In the genomic region with DNA sequence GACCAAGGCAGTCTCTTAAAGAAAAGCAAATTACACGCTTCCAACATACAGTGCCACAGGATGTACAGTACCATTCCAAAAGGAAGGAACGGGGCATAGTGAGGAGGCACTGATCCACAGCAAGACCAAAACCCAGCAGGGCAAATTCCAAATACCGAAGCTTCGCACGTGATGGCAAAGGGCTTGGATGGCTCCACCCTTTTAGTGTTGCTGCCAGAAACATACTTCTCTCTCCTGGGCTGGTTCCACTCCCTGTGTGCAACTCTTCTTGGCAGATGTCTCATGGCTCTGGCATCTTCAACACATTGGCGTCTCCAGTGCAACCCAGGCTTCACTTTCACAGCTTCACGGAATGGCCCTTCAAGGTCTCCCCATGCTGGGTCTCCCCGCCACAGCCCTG, we compare ENCODE assay signal across 28 mouse cellular contexts. TPM values are rescaled to one million over a fixed set of nuclear protein-coding genes. Genes with fewer than 3 reads are reported as not detected.
DNase-seq lines count a peak whose midpoint lies in the region; ATAC-seq lines count a peak whose summit lies in the region.
"Had no signal": no experiment of that assay in that cellular context is flagged by ENCODE, and none has a peak within 500 bp of the region (broad histone marks: within the 10 kb centered on the region; RNA-seq: fewer than 3 reads in every experiment).

No protein-coding gene starts in this region.

- DNase-seq in heart, adult 11 months = peak; percentile 85
- DNase-seq in heart, adult 18-20 months = no peak
- DNase-seq in kidney, adult 11 months = peak; percentile 85
- DNase-seq in NIH3T3 (ENCODE audit: low read depth) = peak; percentile 37
- DNase-seq in kidney, adult 9 months = peak; percentile 92
- no peak for DNase-seq in left cerebral cortex, postnatal 14 days (ENCODE audit: low spot score in 2 of 2)
- DNase-seq in frontal cortex, postnatal 36 days (ENCODE audit: low spot score in 2 of 2) = no peak
- DNase-seq: adrenal gland, adult 2 months; cerebellum, adult 11-12 months; cerebellum, adult 9-11 months; embryo, embryonic 11 days; liver, postnatal 0 days; lung, postnatal 36 days; right cerebral cortex, adult 18-20 months; spleen, adult 18-20 months; thymus, adult 18-20 months; thymus, postnatal 25 days had no signal

- peaks cover 49% of the 10 kb centered on the region for H3K36me3 ChIP-seq in kidney, embryonic 14.5 days (ENCODE audit: control insufficient read depth, insufficient read depth, low read length)

- WGBS in kidney, embryonic 14.5 days = 98% methylated on average over 8 of the region's 8 CpGs

- no peak overlapping the region for H3K4me2 ChIP-seq in kidney, embryonic 14.5 days (replicated peaks; ENCODE audit: low read depth, low read length)
- H3K4me2 ChIP-seq: embryonic facial prominence, embryonic 12.5 days; heart, embryonic 11.5 days; intestine, embryonic 15.5 days; limb, embryonic 12.5 days; liver, embryonic 12.5 days; midbrain, embryonic 11.5 days had no signal

- no peak for ATAC-seq in kidney, embryonic 14.5 days (ENCODE audit: low FRiP score, low TSS enrichment)
- ATAC-seq: forebrain, embryonic 14.5 days; hindbrain, embryonic 16.5 days; intestine, embryonic 15.5 days; liver, embryonic 12.5 days; liver, postnatal 0 days; midbrain, embryonic 16.5 days had no signal

- H3K27me3 ChIP-seq in kidney, embryonic 14.5 days (ENCODE audit: control insufficient read depth, insufficient read depth, low read length) = no peaks in the 10 kb centered on the region
- H3K27me3 ChIP-seq: embryonic facial prominence, embryonic 12.5 days; intestine, embryonic 15.5 days; limb, embryonic 12.5 days; liver, embryonic 12.5 days had no signal

- intact Hi-C loops in left cerebral cortex, postnatal 14 days (cut with DNase I) = no loop called here

- no peaks in the 10 kb centered on the region for H3K4me1 ChIP-seq in kidney, embryonic 14.5 days (ENCODE audit: control insufficient read depth, insufficient read depth, low read length)
- H3K4me1 ChIP-seq: embryonic facial prominence, embryonic 12.5 days; intestine, embryonic 15.5 days; limb, embryonic 12.5 days had no signal

- no peak overlapping the region for H3K27ac ChIP-seq in kidney, embryonic 14.5 days (ENCODE audit: low read depth, low read length)
- H3K27ac ChIP-seq: embryonic facial prominence, embryonic 12.5 days; intestine, embryonic 15.5 days; limb, embryonic 12.5 days; liver, embryonic 12.5 days; stomach, postnatal 0 days had no signal

- H3K4me3 ChIP-seq in kidney, embryonic 14.5 days (ENCODE audit: low read length) = no peak overlapping the region
- H3K4me3 ChIP-seq: embryonic facial prominence, embryonic 12.5 days; intestine, embryonic 15.5 days; limb, embryonic 12.5 days; liver, embryonic 12.5 days had no signal

- no peak overlapping the region for H3K9ac ChIP-seq in kidney, embryonic 14.5 days (ENCODE audit: low read depth, low read length)
- H3K9ac ChIP-seq: embryonic facial prominence, embryonic 12.5 days; intestine, embryonic 15.5 days; limb, embryonic 12.5 days; liver, embryonic 12.5 days; liver, postnatal 0 days had no signal

- no peaks in the 10 kb centered on the region for H3K9me3 ChIP-seq in kidney, embryonic 14.5 days (ENCODE audit: control insufficient read depth, low read length)
- H3K9me3 ChIP-seq: embryonic facial prominence, embryonic 12.5 days; intestine, embryonic 15.5 days; limb, embryonic 12.5 days; liver, embryonic 12.5 days had no signal

RNA-seq across cellular contexts. Expression of a gene that starts 18.9 kb away (rescaled TPM):
- total RNA-seq in heart, adult 18-20 months (2021) = 10 to 100 TPM; 21.5 to 24.2 TPM
- polyA plus RNA-seq in kidney, embryonic 14.5 days (2014; fragmentation: Nextera tagmentation; extraction: Ambion mirVana) = 21.0 and 34.1 TPM in 2 replicates
- total RNA-seq in left cerebral cortex, postnatal 14 days (2021) = 10 to 100 TPM; 19.8 to 20.3 TPM

RNA-seq across cellular contexts. Expression of a gene that starts 19.0 kb away (rescaled TPM):
- 10 to 100 TPM; 14.2 to 15.1 TPM for total RNA-seq in heart, adult 18-20 months (2021)
- 6.7 and 13.6 TPM in 2 replicates for polyA plus RNA-seq in kidney, embryonic 14.5 days (2014; fragmentation: Nextera tagmentation; extraction: Ambion mirVana)
- 10 to 100 TPM; 40.3 to 41.7 TPM for total RNA-seq in left cerebral cortex, postnatal 14 days (2021)

Comparison
In these comparisons a context has a peak if more than half of its experiments do, and no peak if none do; other contexts are left out.
1. DNase-seq: peak in heart, adult 11 months (single experiment), kidney, adult 11 months (single experiment), NIH3T3 (single experiment) and kidney, adult 9 months (single experiment); none in heart, adult 18-20 months (0 of 2), left cerebral cortex, postnatal 14 days (0 of 2) and frontal cortex, postnatal 36 days (0 of 2).